In the genomic region with DNA sequence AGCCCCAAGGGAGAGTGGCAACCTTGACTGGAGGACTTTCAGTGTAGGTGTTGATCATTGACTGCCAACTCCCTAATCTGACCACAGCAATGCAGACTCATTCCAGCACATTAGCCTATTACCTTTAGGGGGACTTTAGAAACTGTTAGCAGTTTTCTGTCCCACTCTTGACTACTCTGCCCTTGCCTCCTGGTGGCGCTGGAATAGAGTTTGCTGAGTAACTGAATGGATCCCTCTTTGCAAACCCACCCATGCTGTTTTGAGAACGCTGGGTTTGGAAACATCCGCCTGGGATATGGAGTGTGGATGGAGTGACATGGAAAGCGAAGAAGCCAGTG, we compare ENCODE assay signal across 7 mouse cellular contexts. TPM values are rescaled to one million over a fixed set of nuclear protein-coding genes. Genes with fewer than 3 reads are reported as not detected.
DNase-seq lines count a peak whose midpoint lies in the region; ATAC-seq lines count a peak whose summit lies in the region.

No protein-coding gene starts in this region.

- DNase-seq in neural tube, embryonic 11.5 days (ENCODE audit: low spot score), result no peak
- DNase-seq in neural tube, embryonic 10.5 days (ENCODE audit: extremely low spot score, low spot score), result no peak
- DNase-seq in lung, adult 18-20 months, result no peak
- no peak for DNase-seq in spleen, adult 12 weeks (ENCODE audit: low spot score)

- WGBS in neural tube, embryonic 11.5 days, result 49% methylated on average over 4 of the region's 4 CpGs
- WGBS in forebrain, embryonic 15.5 days, result 46% methylated on average over 4 of the region's 4 CpGs
- 47% methylated on average over 4 of the region's 4 CpGs for WGBS in limb, embryonic 13.5 days
- 47% methylated on average over 4 of the region's 4 CpGs for WGBS in stomach, embryonic 15.5 days

- H3K36me3 ChIP-seq in neural tube, embryonic 11.5 days (ENCODE audit: control insufficient read depth, insufficient read depth, low read length), result no peaks in the 10 kb centered on the region
- H3K36me3 ChIP-seq in forebrain, embryonic 15.5 days, result no peaks in the 10 kb centered on the region
- no peaks in the 10 kb centered on the region for H3K36me3 ChIP-seq in limb, embryonic 13.5 days
- no peaks in the 10 kb centered on the region for H3K36me3 ChIP-seq in stomach, embryonic 15.5 days

- peaks cover 2% of the 10 kb centered on the region; the same call in 1 of the 2 replicates for H3K4me1 ChIP-seq in neural tube, embryonic 11.5 days (ENCODE audit: control insufficient read depth, insufficient read depth, low read length)
- H3K4me1 ChIP-seq in forebrain, embryonic 15.5 days, result peaks cover 14% of the 10 kb centered on the region
- H3K4me1 ChIP-seq in limb, embryonic 13.5 days, result peaks cover 9% of the 10 kb centered on the region; the same call in 1 of the 2 replicates
- H3K4me1 ChIP-seq in stomach, embryonic 15.5 days, result peaks cover 3% of the 10 kb centered on the region; the same call in 1 of the 2 replicates

- peak overlapping the region; percentile 92 for H3K4me2 ChIP-seq in neural tube, embryonic 11.5 days (ENCODE audit: low read depth)
- H3K4me2 ChIP-seq in forebrain, embryonic 15.5 days (replicated peaks), result peak overlapping the region; percentile 97
- peak overlapping the region; percentile 94 for H3K4me2 ChIP-seq in limb, embryonic 13.5 days (replicated peaks)
- peak overlapping the region; percentile 97 for H3K4me2 ChIP-seq in stomach, embryonic 15.5 days

- peaks cover 30% of the 10 kb centered on the region for H3K27me3 ChIP-seq in neural tube, embryonic 11.5 days (ENCODE audit: control insufficient read depth, insufficient read depth, low read length)
- peaks cover 27% of the 10 kb centered on the region; the same call in 1 of the 2 replicates for H3K27me3 ChIP-seq in forebrain, embryonic 15.5 days
- H3K27me3 ChIP-seq in limb, embryonic 13.5 days, result peaks cover 59% of the 10 kb centered on the region
- H3K27me3 ChIP-seq in stomach, embryonic 15.5 days (replicated peaks), result peaks cover 30% of the 10 kb centered on the region

- H3K27ac ChIP-seq in neural tube, embryonic 11.5 days (ENCODE audit: low read depth, low read length), result no peak overlapping the region
- H3K27ac ChIP-seq in forebrain, embryonic 15.5 days (replicated peaks), result no peak overlapping the region
- no peak overlapping the region for H3K27ac ChIP-seq in limb, embryonic 13.5 days
- H3K27ac ChIP-seq in stomach, embryonic 15.5 days, result no peak overlapping the region

- peak overlapping the region; percentile 49 for H3K4me3 ChIP-seq in neural tube, embryonic 11.5 days (ENCODE audit: low read depth, low read length)
- peak overlapping the region; percentile 55 for H3K4me3 ChIP-seq in forebrain, embryonic 15.5 days
- H3K4me3 ChIP-seq in limb, embryonic 13.5 days, result peak overlapping the region; percentile 56
- H3K4me3 ChIP-seq in stomach, embryonic 15.5 days (replicated peaks), result peak overlapping the region; percentile 53

- H3K9me3 ChIP-seq in neural tube, embryonic 11.5 days (ENCODE audit: control insufficient read depth, low read length), result no peaks in the 10 kb centered on the region
- no peaks in the 10 kb centered on the region for H3K9me3 ChIP-seq in forebrain, embryonic 15.5 days
- no peaks in the 10 kb centered on the region for H3K9me3 ChIP-seq in limb, embryonic 13.5 days
- H3K9me3 ChIP-seq in stomach, embryonic 15.5 days, result no peaks in the 10 kb centered on the region

- ATAC-seq in neural tube, embryonic 11.5 days (ENCODE audit: insufficient read depth, low FRiP score, low TSS enrichment), result no peak
- ATAC-seq in forebrain, embryonic 15.5 days (replicated peaks), result peak; percentile 7; the same call in 1 of the 2 replicates
- ATAC-seq in limb, embryonic 13.5 days (ENCODE audit: low FRiP score, low read depth), result no peak
- ATAC-seq in stomach, embryonic 15.5 days (ENCODE audit: insufficient read depth, low FRiP score, low read depth), result no peak; the same call in 1 of the 2 replicates

- H3K9ac ChIP-seq in neural tube, embryonic 11.5 days (ENCODE audit: low read length), result no peak overlapping the region
- H3K9ac ChIP-seq in forebrain, embryonic 15.5 days (replicated peaks), result 0 out of 2 replicates have a peak overlapping the region, but pooled peaks have one; percentile 49
- peak overlapping the region; percentile 65 for H3K9ac ChIP-seq in limb, embryonic 13.5 days
- no peak overlapping the region for H3K9ac ChIP-seq in stomach, embryonic 15.5 days

RNA-seq across cellular contexts. Expression of a gene that starts 0.6 kb away (rescaled TPM):
- 1.4 and 3.2 TPM in 2 replicates for polyA plus RNA-seq in neural tube, embryonic 11.5 days (2014; fragmentation: Nextera tagmentation; extraction: Ambion mirVana)
- polyA plus RNA-seq in forebrain, embryonic 15.5 days (2015; fragmentation: Nextera tagmentation; extraction: Ambion mirVana), result 4.5 and 5.4 TPM in 2 replicates
- 0.25 and 0.51 TPM in 2 replicates for polyA plus RNA-seq in limb, embryonic 13.5 days (2015; fragmentation: Nextera tagmentation; extraction: Ambion mirVana)
- 0.64 and 0.84 TPM in 2 replicates for polyA plus RNA-seq in stomach, embryonic 15.5 days (2015; fragmentation: Nextera tagmentation; extraction: Ambion mirVana)

Comparison
In these comparisons a context has a peak if more than half of its experiments do, and no peak if none do; other contexts are left out.
1. H3K9ac ChIP-seq: peak in forebrain, embryonic 15.5 days (single experiment) and limb, embryonic 13.5 days (single experiment); none in neural tube, embryonic 11.5 days (single experiment) and stomach, embryonic 15.5 days (single experiment).
2. Peak in every context shown above with its lines, with median percentiles within 50 percentile points of each other: H3K4me2 ChIP-seq and H3K4me3 ChIP-seq.